Mouse (Mus musculus) megakaryocyte, embryonic 14.5 days (primary cell): ENCODE measurements at regions not wholly inside any gene's neighbourhood (a gene's known extent, or its start where the extent isn't known, plus 50 kb on each side); places are given as distances from the start of the nearest gene placed in this dataset.

Source experiments
- FLI1 ChIP-seq: IDR thresholded peaks from 2 replicates; pipeline ENCODE4 v1.6.1; 2012; ENCODE audit warnings: low read length, inconsistent platforms, mixed read lengths
- GATA1 ChIP-seq: IDR thresholded peaks from 3 replicates; pipeline ENCODE4 v1.6.1; 2012; ENCODE audit warnings: mixed read lengths, low read length, inconsistent platforms, borderline replicate concordance

DNA sequence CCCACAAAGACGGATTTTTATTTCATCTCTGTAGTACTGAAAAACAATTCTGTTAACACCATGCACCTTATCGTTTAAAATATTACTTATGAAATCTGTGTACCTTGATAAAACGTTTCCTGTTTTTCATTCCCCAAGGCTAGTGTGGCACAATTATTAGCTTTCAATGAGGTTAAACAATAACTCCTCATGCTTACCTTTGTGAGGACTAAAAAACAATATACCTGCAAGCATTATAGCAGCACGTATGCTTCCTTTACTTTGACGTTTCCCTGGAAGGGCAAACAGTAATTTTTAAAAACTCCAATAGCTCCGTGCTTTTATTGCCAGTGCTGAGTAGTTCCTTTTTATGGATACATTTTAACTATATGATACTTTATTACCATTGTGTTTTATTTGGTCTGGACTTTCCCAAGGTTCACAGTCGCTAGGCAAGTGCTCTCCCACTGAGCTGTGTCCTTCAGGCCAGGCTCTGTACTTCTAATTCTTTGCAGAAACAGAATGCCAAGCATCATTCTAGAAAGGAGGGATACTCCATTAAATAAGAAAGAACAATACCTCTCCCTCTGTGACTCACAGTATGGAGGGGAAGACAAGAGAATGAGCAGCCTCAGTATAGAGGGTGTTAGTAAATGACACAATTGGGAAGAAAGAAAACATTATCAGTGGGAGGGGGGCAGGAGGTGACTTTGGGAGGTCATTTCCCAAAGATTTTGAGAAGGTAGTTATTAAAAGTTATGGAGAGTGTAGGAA lies 50.0 kb upstream of the Itprid2 start:
- TF ChIP-seq GATA1 (no peak), FLI1 (no peak)
